In genomic region chr9:116146235-116146634, GRCm38 (mm10) we compare ENCODE assay signal across 8 mouse cellular contexts. TPM values are rescaled to one million over a fixed set of nuclear protein-coding genes. Genes with fewer than 3 reads are reported as not detected.
DNase-seq lines count a peak whose midpoint lies in the region; ATAC-seq lines count a peak whose summit lies in the region.

No protein-coding gene starts in this region.

- H3K4me1 ChIP-seq in brown adipose tissue, adult 24 weeks (ENCODE audit: control insufficient read depth, insufficient read depth, insufficient read length, low read length): peaks cover 48% of the 10 kb centered on the region
- H3K4me1 ChIP-seq in intestine, embryonic 16.5 days (ENCODE audit: control insufficient read depth, insufficient read depth, low read length): peaks cover 34% of the 10 kb centered on the region
- H3K4me1 ChIP-seq in lung, embryonic 15.5 days: peaks cover 46% of the 10 kb centered on the region
- H3K4me1 ChIP-seq in forebrain, embryonic 14.5 days (ENCODE audit: control insufficient read depth, insufficient read depth, low read length): no peaks in the 10 kb centered on the region

- intact Hi-C loops in left cerebral cortex, postnatal 14 days (cut with DNase I): no loop called here

- H3K9me3 ChIP-seq in intestine, embryonic 16.5 days (ENCODE audit: control insufficient read depth, low read length): no peaks in the 10 kb centered on the region
- H3K9me3 ChIP-seq in lung, embryonic 15.5 days: no peaks in the 10 kb centered on the region
- no peaks in the 10 kb centered on the region for H3K9me3 ChIP-seq in forebrain, embryonic 14.5 days (replicated peaks; ENCODE audit: control insufficient read depth, low read length)

- ATAC-seq in intestine, embryonic 16.5 days: no peak
- no peak for ATAC-seq in lung, embryonic 15.5 days (ENCODE audit: borderline replicate concordance, extremely low read depth, low FRiP score, low TSS enrichment)
- no peak for ATAC-seq in forebrain, embryonic 14.5 days

- H3K9ac ChIP-seq in intestine, embryonic 16.5 days (ENCODE audit: low read depth, low read length): no peak overlapping the region
- H3K9ac ChIP-seq in lung, embryonic 15.5 days: no peak overlapping the region
- no peak overlapping the region for H3K9ac ChIP-seq in forebrain, embryonic 14.5 days (ENCODE audit: low read length)

- H3K4me2 ChIP-seq in intestine, embryonic 16.5 days (ENCODE audit: low read depth, low read length): no peak overlapping the region
- H3K4me2 ChIP-seq in lung, embryonic 15.5 days: no peak overlapping the region
- no peak overlapping the region for H3K4me2 ChIP-seq in forebrain, embryonic 14.5 days (ENCODE audit: low read length)

- no peaks in the 10 kb centered on the region for H3K27me3 ChIP-seq in intestine, embryonic 16.5 days (replicated peaks; ENCODE audit: control insufficient read depth, insufficient read depth, low read length)
- no peaks in the 10 kb centered on the region for H3K27me3 ChIP-seq in lung, embryonic 15.5 days
- no peaks in the 10 kb centered on the region for H3K27me3 ChIP-seq in forebrain, embryonic 14.5 days (replicated peaks; ENCODE audit: control insufficient read depth, insufficient read depth, low read length)

- H3K4me3 ChIP-seq in brown adipose tissue, adult 24 weeks (ENCODE audit: insufficient read depth, low read depth, low read length): no peak overlapping the region
- no peak overlapping the region for H3K4me3 ChIP-seq in intestine, embryonic 16.5 days (ENCODE audit: low read length)
- no peak overlapping the region for H3K4me3 ChIP-seq in lung, embryonic 15.5 days
- no peak overlapping the region for H3K4me3 ChIP-seq in forebrain, embryonic 14.5 days (ENCODE audit: low read depth, low read length)

- no peaks in the 10 kb centered on the region; the same call in 1 of the 2 replicates for H3K36me3 ChIP-seq in intestine, embryonic 16.5 days (ENCODE audit: control insufficient read depth, insufficient read depth, low read length)
- no peaks in the 10 kb centered on the region for H3K36me3 ChIP-seq in lung, embryonic 15.5 days
- no peaks in the 10 kb centered on the region for H3K36me3 ChIP-seq in forebrain, embryonic 14.5 days (ENCODE audit: control insufficient read depth, insufficient read depth, low read length)

- WGBS in intestine, embryonic 16.5 days: 50% methylated on average over 9 of the region's 9 CpGs
- WGBS in lung, embryonic 15.5 days: 25% methylated on average over 9 of the region's 9 CpGs
- WGBS in forebrain, embryonic 14.5 days: 75% methylated on average over 9 of the region's 9 CpGs

- DNase-seq in heart, adult 11 months: peak; percentile 96
- DNase-seq in forebrain, embryonic 14.5 days (ENCODE audit: low spot score): no peak
- DNase-seq in ovary, postnatal 14 days (ENCODE audit: low spot score): no peak
- DNase-seq in cerebellum, adult 8-10 months: no peak
- DNase-seq in left cerebral cortex, postnatal 14 days (ENCODE audit: low spot score in 2 of 2): no peak

- H3K27ac ChIP-seq in brown adipose tissue, adult 24 weeks (replicated peaks; ENCODE audit: low read depth, low read length): peak overlapping the region; percentile 67
- peak overlapping the region; percentile 68 for H3K27ac ChIP-seq in intestine, embryonic 16.5 days (ENCODE audit: low read length)
- peak overlapping the region; percentile 72 for H3K27ac ChIP-seq in lung, embryonic 15.5 days
- H3K27ac ChIP-seq in forebrain, embryonic 14.5 days (ENCODE audit: low read depth, low read length): no peak overlapping the region

RNA-seq across cellular contexts. Expression of gene Tgfbr2, which starts 28.9 kb away (rescaled TPM):
- 60.5 and 68.8 TPM in 2 replicates for polyA plus RNA-seq in brown adipose tissue, adult 24 weeks (2012; ENCODE audit: insufficient read depth, insufficient read length, missing spikeins)
- 23.6 and 26.9 TPM in 2 replicates for polyA plus RNA-seq in intestine, embryonic 16.5 days (2015; fragmentation: Nextera tagmentation; extraction: Ambion mirVana)
- polyA plus RNA-seq in lung, embryonic 15.5 days (2015; fragmentation: Nextera tagmentation; extraction: Ambion mirVana): 51.4 and 53.1 TPM in 2 replicates
- polyA plus RNA-seq in forebrain, embryonic 14.5 days (2014; fragmentation: Nextera tagmentation; extraction: Ambion mirVana): 5.5 and 7.7 TPM in 2 replicates
- total RNA-seq in left cerebral cortex, postnatal 14 days (2021): 10 to 100 TPM; 13.7 to 15.1 TPM
